Mouse (Mus musculus): ENCODE measurements at regions not wholly inside any gene's neighbourhood (a gene's known extent, or its start where the extent isn't known, plus 50 kb on each side); places are given as distances from the start of the nearest gene placed in this dataset.

DNA sequence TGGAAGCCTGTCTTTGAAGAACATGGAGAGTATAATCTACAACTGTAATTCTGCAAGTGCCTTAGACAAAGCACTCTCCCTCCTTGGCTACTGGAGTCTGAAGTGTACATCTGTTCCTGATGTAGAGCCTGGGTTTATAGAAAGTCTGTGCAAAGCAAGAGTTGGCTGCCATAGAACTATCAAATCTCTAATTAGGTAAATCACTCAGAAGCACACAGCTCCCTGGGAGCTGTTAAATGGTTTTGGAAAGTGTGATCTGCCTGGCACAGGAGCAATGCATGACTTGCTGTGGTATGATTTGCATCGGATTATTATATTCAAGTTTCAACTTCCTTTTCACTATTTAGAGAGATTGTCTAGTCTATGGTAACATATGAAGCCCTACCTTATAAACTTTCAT lies 230.9 kb downstream of the Trib2 start:
- TF ChIP-seq CTCF (IDR thresholded peaks at IDR 0.05; ENCODE audit: low read depth) (no peak), EP300 (IDR thresholded peaks at IDR 0.05; ENCODE audit: low read depth) (no peak)
